In genomic region chr4:130914011-130914410, GRCm38 (mm10) we compare ENCODE assay signal across 11 mouse cellular contexts. TPM values are rescaled to one million over a fixed set of nuclear protein-coding genes. Genes with fewer than 3 reads are reported as not detected.
DNase-seq lines count a peak whose midpoint lies in the region; ATAC-seq and TF ChIP-seq lines count a peak whose summit lies in the region.
"Had no signal": no experiment of that assay in that cellular context is flagged by ENCODE, and none has a peak within 500 bp of the region (broad histone marks: within the 10 kb centered on the region; RNA-seq: fewer than 3 reads in every experiment).

No protein-coding gene starts in this region.

- peaks cover 6% of the 10 kb centered on the region for H3K4me1 ChIP-seq in ES-Bruce4 (ENCODE audit: control insufficient read depth, insufficient read depth, low read length)
- peaks cover 48% of the 10 kb centered on the region for H3K4me1 ChIP-seq in liver, embryonic 11.5 days (replicated peaks; ENCODE audit: control insufficient read depth, insufficient read depth, low read length)

- peak; percentile 39 for DNase-seq in gastrocnemius, postnatal 25 days
- DNase-seq in gastrocnemius, postnatal 4 days (ENCODE audit: low spot score in 2 of 2): no peak
- no peak for DNase-seq in liver, embryonic 11.5 days (ENCODE audit: low spot score)
- peak; percentile 51 to 53 for DNase-seq in spleen, adult 18-20 months
- no peak for DNase-seq in adipocyte (ENCODE audit: low spot score)
- DNase-seq in ovary, postnatal 10 days (ENCODE audit: low spot score): no peak

- TF ChIP-seq CTCF in ES-Bruce4 (IDR thresholded peaks at IDR 0.05; ENCODE audit: low read depth, low read length): no peak

- ATAC-seq in liver, embryonic 11.5 days (replicated peaks; ENCODE audit: low FRiP score): peak; percentile 39
- no peak for ATAC-seq in erythroblast, adult 5-6 weeks (replicated peaks; ENCODE audit: low FRiP score, poor library complexity, severe bottlenecking)

- WGBS in liver, embryonic 11.5 days: 46% methylated on average over 4 of the region's 4 CpGs

- no peak for TF ChIP-seq POLR2A in ES-Bruce4 (IDR thresholded peaks at IDR 0.05; ENCODE audit: insufficient read depth, low read length)

- peak overlapping the region; percentile 75 for H3K27ac ChIP-seq in ES-Bruce4 (ENCODE audit: insufficient read depth, low read length)
- H3K27ac ChIP-seq in liver, embryonic 11.5 days (ENCODE audit: low read depth, low read length): peak overlapping the region; percentile 75; the same call in 1 of the 2 replicates
- H3K27ac ChIP-seq: kidney, postnatal 0 days; neural tube, embryonic 13.5 days had no signal

- peak; percentile 72; the same call in 1 of the 2 replicates for TF ChIP-seq EP300 in ES-Bruce4 (IDR thresholded peaks at IDR 0.05; ENCODE audit: insufficient read depth, low read depth, low read length)

- H3K36me3 ChIP-seq in ES-Bruce4 (ENCODE audit: control insufficient read depth, insufficient read depth, low read length, poor library complexity, severe bottlenecking): no peaks in the 10 kb centered on the region
- H3K36me3 ChIP-seq in liver, embryonic 11.5 days (ENCODE audit: control insufficient read depth, insufficient read depth, low read length): no peaks in the 10 kb centered on the region
- H3K36me3 ChIP-seq: neural tube, embryonic 13.5 days had no signal

- no peaks in the 10 kb centered on the region for H3K9me3 ChIP-seq in ES-Bruce4 (replicated peaks; ENCODE audit: control insufficient read depth, insufficient read depth, low read length, poor library complexity, severe bottlenecking)
- no peaks in the 10 kb centered on the region for H3K9me3 ChIP-seq in liver, embryonic 11.5 days (ENCODE audit: control insufficient read depth, low read length)
- H3K9me3 ChIP-seq: neural tube, embryonic 13.5 days had no signal

- H3K9ac ChIP-seq in ES-Bruce4 (ENCODE audit: low read depth, poor library complexity, severe bottlenecking): peak overlapping the region; percentile 52
- H3K9ac ChIP-seq in liver, embryonic 11.5 days (ENCODE audit: low read depth, low read length): peak overlapping the region; percentile 50
- H3K9ac ChIP-seq: neural tube, embryonic 13.5 days had no signal

- peak overlapping the region; percentile 56 for H3K4me3 ChIP-seq in ES-Bruce4 (ENCODE audit: low read depth, low read length)
- peak overlapping the region; percentile 42 for H3K4me3 ChIP-seq in liver, embryonic 11.5 days (ENCODE audit: low read depth, low read length)
- H3K4me3 ChIP-seq: erythroblast, embryonic 14.5 days; neural tube, embryonic 13.5 days had no signal

- no peaks in the 10 kb centered on the region for H3K27me3 ChIP-seq in ES-Bruce4 (ENCODE audit: control insufficient read depth, insufficient read depth, low read length, poor library complexity, severe bottlenecking)
- H3K27me3 ChIP-seq in liver, embryonic 11.5 days (replicated peaks; ENCODE audit: control insufficient read depth, insufficient read depth, low read length): no peaks in the 10 kb centered on the region
- H3K27me3 ChIP-seq: neural tube, embryonic 13.5 days had no signal

- peak overlapping the region; percentile 60 for H3K4me2 ChIP-seq in liver, embryonic 11.5 days
- H3K4me2 ChIP-seq: neural tube, embryonic 13.5 days had no signal

RNA-seq across cellular contexts. Expression of gene Laptm5, which starts 1.1 kb away (rescaled TPM):
- total RNA-seq in gastrocnemius, postnatal 25 days (2021): 1 to 10 TPM; 3.1 to 6.7 TPM
- 10 to 100 TPM; 24.4 to 26.4 TPM for total RNA-seq in gastrocnemius, postnatal 4 days (2021)
- 30.2 and 35.4 TPM in 2 replicates for polyA plus RNA-seq in ES-Bruce4 (2011; ENCODE audit: insufficient read depth, insufficient read length, low read depth, missing spikeins)
- 87.2 and 93.3 TPM in 2 replicates for polyA plus RNA-seq in liver, embryonic 11.5 days (2014; fragmentation: Nextera tagmentation; extraction: Ambion mirVana)
- total RNA-seq in erythroblast, adult 5-6 weeks (2015; ENCODE audit: low replicate concordance): 171 and 179 TPM in 2 replicates
- total RNA-seq in erythroblast, adult 5-6 weeks (2017; ENCODE audit: low replicate concordance): 42.5 and 62.7 TPM in 2 replicates

RNA-seq across cellular contexts. Expression of gene Matn1, which starts 30.2 kb away (rescaled TPM):
- not detected for total RNA-seq in gastrocnemius, postnatal 25 days (2021)
- total RNA-seq in gastrocnemius, postnatal 4 days (2021): not detected
- 1.9 and 2.4 TPM in 2 replicates for polyA plus RNA-seq in ES-Bruce4 (2011; ENCODE audit: insufficient read depth, insufficient read length, low read depth, missing spikeins)
- polyA plus RNA-seq in liver, embryonic 11.5 days (2014; fragmentation: Nextera tagmentation; extraction: Ambion mirVana): 0.29 and 0.32 TPM in 2 replicates
- total RNA-seq in erythroblast, adult 5-6 weeks (2015; ENCODE audit: low replicate concordance): not detected in 2 replicates
- total RNA-seq in erythroblast, adult 5-6 weeks (2017; ENCODE audit: low replicate concordance): not detected in 2 replicates
- polyA plus RNA-seq: erythroblast, embryonic 14.5 days had no signal

Comparison
In these comparisons a context has a peak if more than half of its experiments do, and no peak if none do; other contexts are left out.
1. DNase-seq: peak in gastrocnemius, postnatal 25 days (single experiment) and spleen, adult 18-20 months (2 of 2); none in gastrocnemius, postnatal 4 days (0 of 2), liver, embryonic 11.5 days (single experiment), adipocyte (single experiment) and ovary, postnatal 10 days (single experiment).